ENCODE assay signal across 12 mouse cellular contexts in genomic region chr1:186909073-186909472, GRCm38 (mm10). TPM values are rescaled to one million over a fixed set of nuclear protein-coding genes. Genes with fewer than 3 reads are reported as not detected.
"Had no signal": no experiment of that assay in that cellular context is flagged by ENCODE, and none has a peak within 500 bp of the region (broad histone marks: within the 10 kb centered on the region; RNA-seq: fewer than 3 reads in every experiment).

No protein-coding gene starts in this region.

- H3K4me1 ChIP-seq: limb, embryonic 13.5 days; midbrain, embryonic 12.5 days had no signal

- H3K9me3 ChIP-seq: limb, embryonic 13.5 days; midbrain, embryonic 12.5 days had no signal

- H3K27ac ChIP-seq: limb, embryonic 13.5 days; liver, embryonic 14.5 days; midbrain, embryonic 12.5 days had no signal

- H3K9ac ChIP-seq: limb, embryonic 13.5 days; liver, embryonic 14.5 days; midbrain, embryonic 12.5 days had no signal

- H3K36me3 ChIP-seq: limb, embryonic 13.5 days; midbrain, embryonic 12.5 days had no signal

- H3K4me2 ChIP-seq: limb, embryonic 13.5 days; midbrain, embryonic 12.5 days had no signal

- H3K4me3 ChIP-seq: limb, embryonic 13.5 days; midbrain, embryonic 12.5 days had no signal

- ATAC-seq: midbrain, embryonic 16.5 days had no signal

- DNase-seq: kidney, adult 11 months; kidney, postnatal 14 days; left cerebral cortex, postnatal 4 days; lung, adult 18-20 months; thymus, adult 18-20 months; thymus, postnatal 36 days had no signal

- H3K27me3 ChIP-seq: limb, embryonic 13.5 days had no signal

RNA-seq across cellular contexts. Expression of gene D1Pas1, which starts 58.1 kb away (rescaled TPM):
- polyA plus RNA-seq: large intestine, adult 2 months; liver, adult 2 months; liver, embryonic 14.5 days had no signal
